Mouse (Mus musculus) frontal cortex, postnatal 10 days (tissue): ENCODE measurements at regions not wholly inside any gene's neighbourhood (a gene's known extent, or its start where the extent isn't known, plus 50 kb on each side); places are given as distances from the start of the nearest gene placed in this dataset.
A peak's percentile ranks its signal among the peaks of the same experiment; 100 is the strongest.

Experiments
- DNase-seq, 2 experiments: peaks; one replicate each; pipeline ENCODE4 v3.0.0; 2022; ENCODE audit warnings: low spot score in 2 of 2, mixed read lengths in 1 of 2

- no peak for DNase-seq
These were observed 107.0 kb upstream of the Pdzrn3 start for GRCm38 (mm10) chr6:101484526-101485287.

- peak in 1 of 2 experiments; percentile 21 for DNase-seq
These were observed 105.2 kb upstream of the Pdzrn3 start for GRCm38 (mm10) chr6:101482635-101483465.

GRCm38 (mm10) chr6:101473956-101474355, 96.3 kb upstream of the Pdzrn3 start:
- no peak for DNase-seq

- peak; percentile 50 to 55 for DNase-seq
These were observed 95.7 kb upstream of the Pdzrn3 start for GRCm38 (mm10) chr6:101473257-101473925.

GRCm38 (mm10) chr6:101464910-101465309, 87.2 kb upstream of the Pdzrn3 start:
- DNase-seq = no peak

GRCm38 (mm10) chr6:101463812-101464320, 86.2 kb upstream of the Pdzrn3 start:
- no peak for DNase-seq

- DNase-seq = no peak
These were observed 69.0 kb upstream of the Pdzrn3 start for GRCm38 (mm10) chr6:101446720-101447119.

- DNase-seq = no peak
These were observed 68.6 kb upstream of the Pdzrn3 start for GRCm38 (mm10) chr6:101446316-101446715.

- DNase-seq = no peak
These were observed 55.1 kb upstream of the Pdzrn3 start for GRCm38 (mm10) chr6:101432769-101433168.

GRCm38 (mm10) chr6:101429634-101430033, 51.9 kb upstream of the Pdzrn3 start:
- no peak for DNase-seq
